Mouse (Mus musculus) ES-E14 (cell line): ENCODE results near the gene Frs2. TPM values are rescaled to one million over a fixed set of nuclear protein-coding genes. Genes with fewer than 3 reads are reported as not detected.

ENCODE experiments used
- DNase-seq: peaks from one replicate; pipeline ENCODE4 v3.0.0-alpha.2; 2013; ENCODE audit warnings: low read depth, low spot score
- H3K27ac ChIP-seq: 2 replicates; pipeline ENCODE4 v1.5.1; 2012; ENCODE audit warnings: low read depth, mild to moderate bottlenecking, low read length, moderate library complexity, mixed read lengths; ENCODE audit not compliant: poor library complexity, insufficient read depth, severe bottlenecking
- H3K36me3 ChIP-seq: 2 replicates; pipeline ENCODE4 v1.6.1; 2012; ENCODE audit warnings: mild to moderate bottlenecking, low read length, moderate library complexity, mixed read lengths; ENCODE audit not compliant: control insufficient read depth, poor library complexity, insufficient read depth, severe bottlenecking
- H3K4me1 ChIP-seq, 2 experiments: fragments of 150-350 bp in 1 of 2; sonication (generic) in 1 of 2; 2 replicates each; pipeline ENCODE4 v1.6.1; 2012; ENCODE audit warnings: low read length in 2 of 2, mild to moderate bottlenecking in 1 of 2, mixed read lengths in 1 of 2; ENCODE audit not compliant: control insufficient read depth in 2 of 2, insufficient read depth in 2 of 2, poor library complexity in 1 of 2
- H3K4me3 ChIP-seq, 2 experiments: fragments of 150-350 bp in 1 of 2; sonication (generic) in 1 of 2; 2 replicates each; pipeline ENCODE4 v1.5.1; 2012; ENCODE audit warnings: low read length in 2 of 2, low read depth in 1 of 2, mild to moderate bottlenecking in 1 of 2, mixed read lengths in 1 of 2; ENCODE audit not compliant: insufficient read depth in 1 of 2, poor library complexity in 1 of 2, severe bottlenecking in 1 of 2
- H3K9ac ChIP-seq: 2 replicates; pipeline ENCODE4 v1.6.1; 2012; ENCODE audit warnings: low read depth, mild to moderate bottlenecking, low read length, mixed read lengths; ENCODE audit not compliant: poor library complexity, insufficient read depth, severe bottlenecking
- H3K9me3 ChIP-seq: fragments of 150-350 bp; sonication (generic); 2 replicates; pipeline ENCODE4 v1.6.1; 2012; ENCODE audit warnings: low read depth, mild to moderate bottlenecking, low read length; ENCODE audit not compliant: control insufficient read depth, insufficient read depth
- CHD2 ChIP-seq: IDR thresholded peaks from 2 replicates; pipeline ENCODE4 v1.6.1; 2014; ENCODE audit warnings: mild to moderate bottlenecking, low read depth, low read length, inconsistent platforms
- HCFC1 ChIP-seq: IDR thresholded peaks from 2 replicates; pipeline ENCODE4 v1.6.1; 2012; ENCODE audit warnings: low read length, inconsistent platforms, borderline replicate concordance; ENCODE audit not compliant: insufficient read depth
- MAFK ChIP-seq: IDR thresholded peaks from 2 replicates; pipeline ENCODE4 v1.6.1; 2014; ENCODE audit warnings: mild to moderate bottlenecking, low read depth, low read length, inconsistent platforms; ENCODE audit not compliant: insufficient read depth
- ZC3H11A ChIP-seq: IDR thresholded peaks from 2 replicates; pipeline ENCODE4 v1.6.1; 2012; ENCODE audit warnings: low read depth, mild to moderate bottlenecking, inconsistent platforms, low read length, borderline replicate concordance
- ZNF384 ChIP-seq: IDR thresholded peaks from 2 replicates; pipeline ENCODE4 v1.6.1; 2012; ENCODE audit warnings: low read depth, low read length, inconsistent platforms
- in situ Hi-C, 2 experiments: fragments of 600-800 bp; cut with MboI; formaldehyde crosslinking; loops; one replicate each; pipeline ENCODE4 v1.15.1; 2025; ENCODE audit warnings: low sequenced_read_pairs in 2 of 2, inconsistent platforms in 1 of 2; ENCODE audit not compliant: unreplicated experiment in 2 of 2
- total RNA-seq: library from RNA; depleted of rRNA; stranded (reverse); fragments of 300-350 nt; gene quantifications from 2 replicates; pipeline ENCODE4 v1.2.3, GENCODE M21; 2012

The Frs2 gene
- total RNA-seq, 1 experiment: 17.3 TPM

GRCm38 (mm10) chr10:117126719-117127118 is 21.6 kb downstream of the Frs2 start:
- no peak overlapping the region for H3K4me3 ChIP-seq
- no peak overlapping the region for H3K27ac ChIP-seq
- no peak for DNase-seq
- H3K9ac ChIP-seq: no peak overlapping the region
- no peaks in the 10 kb centered on the region for H3K36me3 ChIP-seq
- no peaks in the 10 kb centered on the region for H3K9me3 ChIP-seq
- H3K4me1 ChIP-seq: peaks cover 6 to 8% of the 10 kb centered on the region in 2 experiments
- TF ChIP-seq CHD2: no peak
- TF ChIP-seq ZNF384: no peak
- no peak for TF ChIP-seq HCFC1
- TF ChIP-seq MAFK: no peak
- TF ChIP-seq ZC3H11A: no peak
- in situ Hi-C loops: no loop called here

- no peaks in the 10 kb centered on the region for H3K9me3 ChIP-seq
- DNase-seq: no peak
- peaks cover 6 to 8% of the 10 kb centered on the region in 2 experiments for H3K4me1 ChIP-seq
- no peak overlapping the region for H3K27ac ChIP-seq
- H3K4me3 ChIP-seq: no peak overlapping the region
- TF ChIP-seq MAFK (no peak), ZC3H11A (no peak), CHD2 (no peak), HCFC1 (no peak), ZNF384 (no peak)
- no peaks in the 10 kb centered on the region for H3K36me3 ChIP-seq
- no peak overlapping the region for H3K9ac ChIP-seq
- in situ Hi-C loops: no loop called here
Measured at GRCm38 (mm10) chr10:117126233-117126632, 22.1 kb downstream of the Frs2 start.

- Histone ChIP-seq H3K27ac (no peak overlapping the region), H3K9me3 (no peaks in the 10 kb centered on the region), H3K4me1 (peaks cover 3 to 5% of the 10 kb centered on the region in 2 experiments; a peak in 2 of 4 replicates), H3K36me3 (peaks cover 3% of the 10 kb centered on the region; the same call in 1 of the 2 replicates), H3K9ac (no peak overlapping the region), H3K4me3 (no peak overlapping the region)
- no peak for DNase-seq
- TF ChIP-seq ZNF384: no peak
- TF ChIP-seq CHD2: no peak
- TF ChIP-seq MAFK: no peak
- TF ChIP-seq ZC3H11A: no peak
- no peak for TF ChIP-seq HCFC1
- in situ Hi-C loops: no loop called here
Measured at GRCm38 (mm10) chr10:117121448-117121847, 26.9 kb downstream of the Frs2 start.

- H3K27ac ChIP-seq: no peak overlapping the region
- DNase-seq: no peak
- peaks cover 3% of the 10 kb centered on the region; the same call in 1 of the 2 replicates for H3K36me3 ChIP-seq
- peaks cover 3% of the 10 kb centered on the region in 2 experiments; a peak in 2 of 4 replicates for H3K4me1 ChIP-seq
- H3K9me3 ChIP-seq: no peaks in the 10 kb centered on the region
- H3K4me3 ChIP-seq: no peak overlapping the region
- H3K9ac ChIP-seq: no peak overlapping the region
- in situ Hi-C loops: no loop called here
- no peak for TF ChIP-seq CHD2
Measured at GRCm38 (mm10) chr10:117120051-117120666, 28.2 kb downstream of the Frs2 start.

- no peak overlapping the region for H3K4me3 ChIP-seq
- TF ChIP-seq MAFK: no peak
- no peak for TF ChIP-seq ZC3H11A
- no peak for TF ChIP-seq CHD2
- TF ChIP-seq HCFC1: no peak
- TF ChIP-seq ZNF384: no peak
- peaks cover 0 to 1% of the 10 kb centered on the region in 2 experiments; a peak in 1 of 4 replicates for H3K4me1 ChIP-seq
- no peaks in the 10 kb centered on the region for H3K9me3 ChIP-seq
- in situ Hi-C loops: no loop called here
- H3K36me3 ChIP-seq: peaks cover 3% of the 10 kb centered on the region; the same call in 1 of the 2 replicates
- no peak overlapping the region for H3K27ac ChIP-seq
- DNase-seq: no peak
- H3K9ac ChIP-seq: no peak overlapping the region
Measured at GRCm38 (mm10) chr10:117119531-117119930, 28.8 kb downstream of the Frs2 start.
